Mouse (Mus musculus): ENCODE data around the gene Oprd1. TPM values are rescaled to one million over a fixed set of nuclear protein-coding genes. Genes with fewer than 3 reads are reported as not detected.
A peak's percentile ranks its signal among the peaks of the same experiment; 100 is the strongest.

The Oprd1 gene
- total and polyA plus RNA-seq, 3 experiments: 0.01 TPM; not detected in 2

- TF ChIP-seq MEF2A (IDR thresholded peaks at IDR 0.05; ENCODE audit: extremely low read depth, insufficient replicate concordance, low read depth, low read length, poor library complexity, severe bottlenecking) (0 out of 2 replicates have a peak, but pooled peaks have one; percentile 61), ZMIZ1 (IDR thresholded peaks at IDR 0.05; ENCODE audit: low read depth, low read length) (peak; percentile 80), GATA1 (IDR thresholded peaks at IDR 0.05; ENCODE audit: low read depth, low read length) (peak; percentile 93), MYC (IDR thresholded peaks at IDR 0.05; ENCODE audit: low read depth, low read length) (peak; percentile 78; the same call in 1 of the 2 replicates), CHD1 (IDR thresholded peaks at IDR 0.05; ENCODE audit: low read depth, low read length) (0 out of 2 replicates have a peak, but pooled peaks have one; percentile 17), MAZ (IDR thresholded peaks at IDR 0.05; ENCODE audit: low read depth, low read length) (peak; percentile 79), POLR2A (IDR thresholded peaks at IDR 0.05; ENCODE audit: control insufficient read depth in 1 of 2, insufficient read depth in 1 of 2, low read depth in 1 of 2, low read length in 2 of 2, poor library complexity in 1 of 2) (peak in 1 of 2 experiments; percentile 53; a peak in 1 of 4 replicates), E2F4 (IDR thresholded peaks at IDR 0.05; ENCODE audit: borderline replicate concordance, low read depth, low read length) (no peak; the same call in 1 of the 2 replicates), GABPA (IDR thresholded peaks at IDR 0.05; ENCODE audit: low read depth, low read length) (peak; percentile 99), RCOR1 (IDR thresholded peaks at IDR 0.05; ENCODE audit: low read depth, low read length) (peak; percentile 64), RAD21 (IDR thresholded peaks at IDR 0.05; ENCODE audit: low read depth, low read length) (no peak)
Observed at GRCm38 (mm10) chr4:132076480-132077405, 67.5 kb downstream of the Oprd1 start (continued).

GRCm38 (mm10) chr4:132075796-132076195 lies 68.5 kb downstream of the Oprd1 start:
- H3K79me2 ChIP-seq (ENCODE audit: control insufficient read depth, insufficient read depth, low read length, poor library complexity): peaks cover 38% of the 10 kb centered on the region
- DNase-seq (ENCODE audit: low read depth, low spot score): no peak
- peak overlapping the region; percentile 36 to 46 for H3K4me3 ChIP-seq (ENCODE audit: control insufficient read depth in 1 of 2, insufficient read depth in 1 of 2, low read depth in 2 of 2, low read length in 2 of 2)
- H3K4me1 ChIP-seq (ENCODE audit: control insufficient read depth in 1 of 2, insufficient read depth in 2 of 2, low read length in 2 of 2): peaks cover 9 to 33% of the 10 kb centered on the region in 2 experiments
- no peaks in the 10 kb centered on the region for H3K27me3 ChIP-seq (ENCODE audit: control insufficient read depth in 1 of 2, insufficient read depth in 2 of 2, low read length in 2 of 2)
- H3K9ac ChIP-seq (ENCODE audit: control insufficient read depth, low read depth, low read length, poor library complexity, severe bottlenecking): peak overlapping the region; percentile 76
- peaks cover 0 to 24% of the 10 kb centered on the region in 2 experiments; a peak in 2 of 4 replicates for H3K36me3 ChIP-seq (ENCODE audit: control insufficient read depth in 1 of 2, insufficient read depth in 2 of 2, low read length in 2 of 2)
- peak overlapping the region; percentile 100 for H3K27ac ChIP-seq (ENCODE audit: control insufficient read depth, low read depth, low read length)
- TF ChIP-seq ZNF384 (IDR thresholded peaks at IDR 0.05; ENCODE audit: low read depth, low read length) (no peak), EP300 (IDR thresholded peaks at IDR 0.05; ENCODE audit: low read depth in 1 of 2, low read length in 2 of 2) (peak in 1 of 2 experiments; percentile 34; a peak in 1 of 4 replicates), ELF1 (IDR thresholded peaks at IDR 0.05; ENCODE audit: low read depth, low read length) (no peak)
- H3K9me3 ChIP-seq (replicated peaks; ENCODE audit: insufficient read depth, low read length): no peaks in the 10 kb centered on the region
